Mouse (Mus musculus): ENCODE measurements around the gene Phka1. TPM values are rescaled to one million over a fixed set of nuclear protein-coding genes. Genes with fewer than 3 reads are reported as not detected.

The Phka1 gene
- polyA plus RNA-seq, 1 experiment from 2014 or later: 9.6 TPM

- no peak overlapping the region for H3K27ac ChIP-seq
- 90% methylated on average over 7 of the region's 7 CpGs for WGBS
- no peak overlapping the region for H3K4me3 ChIP-seq
- H3K4me1 ChIP-seq (replicated peaks): no peaks in the 10 kb centered on the region
- no peak overlapping the region for H3K9ac ChIP-seq
- 0 out of 2 replicates have a peak, but pooled peaks cover 3% of the 10 kb centered on the region for H3K36me3 ChIP-seq
- no peaks in the 10 kb centered on the region for H3K9me3 ChIP-seq (replicated peaks)
- H3K4me2 ChIP-seq: no peak overlapping the region
- H3K27me3 ChIP-seq: no peaks in the 10 kb centered on the region
- ATAC-seq (replicated peaks; ENCODE audit: insufficient number of reproducible peaks, insufficient read depth, low FRiP score, low read depth): no peak
Measured at GRCm38 (mm10) chrX:102556906-102557305, 87.1 kb downstream of the Phka1 start.

- whole genome bisulfite sequencing: 59% methylated on average over 4 of the region's 4 CpGs
- ATAC-seq (replicated peaks; ENCODE audit: insufficient number of reproducible peaks, insufficient read depth, low FRiP score, low read depth): no peak
- Histone ChIP-seq H3K9me3 (replicated peaks) (no peaks in the 10 kb centered on the region), H3K9ac (no peak overlapping the region), H3K4me3 (no peak overlapping the region), H3K4me1 (replicated peaks) (peaks cover 3% of the 10 kb centered on the region; the same call in 1 of the 2 replicates), H3K27ac (no peak overlapping the region), H3K27me3 (0 out of 2 replicates have a peak, but pooled peaks cover 6% of the 10 kb centered on the region), H3K4me2 (no peak overlapping the region), H3K36me3 (no peaks in the 10 kb centered on the region)
Measured at GRCm38 (mm10) chrX:102509205-102509604, 134.8 kb downstream of the Phka1 start.

- peak within 1 kb of the TSS; percentile 46 for H3K9ac ChIP-seq
- WGBS: 8% methylated on average over 27 of the region's 27 CpGs
- 0 out of 2 replicates have a peak, but pooled peaks cover 6% of the 10 kb centered on the region for H3K27me3 ChIP-seq
- H3K27ac ChIP-seq: peak within 1 kb of the TSS; percentile 46
- no peaks in the 10 kb centered on the region for H3K9me3 ChIP-seq (replicated peaks)
- ATAC-seq (replicated peaks; ENCODE audit: insufficient number of reproducible peaks, insufficient read depth, low FRiP score, low read depth): peak; percentile 82
- H3K36me3 ChIP-seq: no peaks in the 10 kb centered on the region
- peaks cover 3% of the 10 kb centered on the region; the same call in 1 of the 2 replicates for H3K4me1 ChIP-seq (replicated peaks)
- H3K4me2 ChIP-seq: peak within 1 kb of the TSS; percentile 61
- H3K4me3 ChIP-seq: peak within 1 kb of the TSS; percentile 61
Measured at GRCm38 (mm10) chrX:102504644-102505481, 139.2 kb downstream of the Phka1 start, which contains the start of gene Hdac8. Hdac8 (minus strand) TSS chrX:102505359.

- Histone ChIP-seq H3K4me2 (peak overlapping the region; percentile 61), H3K9me3 (replicated peaks) (no peaks in the 10 kb centered on the region), H3K27me3 (0 out of 2 replicates have a peak, but pooled peaks cover 6% of the 10 kb centered on the region), H3K4me1 (replicated peaks) (peaks cover 3% of the 10 kb centered on the region; the same call in 1 of the 2 replicates), H3K9ac (peak overlapping the region; percentile 46), H3K36me3 (no peaks in the 10 kb centered on the region), H3K27ac (no peak overlapping the region), H3K4me3 (peak overlapping the region; percentile 61)
- 27% methylated on average over 10 of the region's 10 CpGs for WGBS
- no peak for ATAC-seq (replicated peaks; ENCODE audit: insufficient number of reproducible peaks, insufficient read depth, low FRiP score, low read depth)
Measured at GRCm38 (mm10) chrX:102504179-102504578, 139.9 kb downstream of the Phka1 start.

GRCm38 (mm10) chrX:102493992-102494730 lies 149.9 kb downstream of the Phka1 start:
- Histone ChIP-seq H3K27ac (no peak overlapping the region), H3K9ac (no peak overlapping the region), H3K4me2 (no peak overlapping the region), H3K4me1 (replicated peaks) (no peaks in the 10 kb centered on the region), H3K4me3 (no peak overlapping the region), H3K36me3 (no peaks in the 10 kb centered on the region), H3K27me3 (no peaks in the 10 kb centered on the region), H3K9me3 (replicated peaks) (no peaks in the 10 kb centered on the region)
- 55% methylated on average over 6 of the region's 6 CpGs for WGBS
- ATAC-seq (replicated peaks; ENCODE audit: insufficient number of reproducible peaks, insufficient read depth, low FRiP score, low read depth): no peak

- Histone ChIP-seq H3K27me3 (no peaks in the 10 kb centered on the region), H3K9ac (no peak overlapping the region), H3K4me1 (replicated peaks) (no peaks in the 10 kb centered on the region), H3K9me3 (replicated peaks) (no peaks in the 10 kb centered on the region), H3K4me2 (no peak overlapping the region), H3K36me3 (no peaks in the 10 kb centered on the region), H3K4me3 (no peak overlapping the region), H3K27ac (no peak overlapping the region)
- WGBS: 81% methylated on average over 7 of the region's 7 CpGs
- no peak for ATAC-seq (replicated peaks; ENCODE audit: insufficient number of reproducible peaks, insufficient read depth, low FRiP score, low read depth)
Measured at GRCm38 (mm10) chrX:102485575-102485974, 158.5 kb downstream of the Phka1 start.

- no peak for ATAC-seq (replicated peaks; ENCODE audit: insufficient number of reproducible peaks, insufficient read depth, low FRiP score, low read depth)
- no peaks in the 10 kb centered on the region for H3K27me3 ChIP-seq
- no peaks in the 10 kb centered on the region for H3K36me3 ChIP-seq
- no peaks in the 10 kb centered on the region for H3K4me1 ChIP-seq (replicated peaks)
- H3K9me3 ChIP-seq (replicated peaks): no peaks in the 10 kb centered on the region
- WGBS: 55% methylated on average over 4 of the region's 4 CpGs
- H3K4me3 ChIP-seq: no peak overlapping the region
- no peak overlapping the region for H3K27ac ChIP-seq
- no peak overlapping the region for H3K9ac ChIP-seq
- no peak overlapping the region for H3K4me2 ChIP-seq
Measured at GRCm38 (mm10) chrX:102479665-102480064, 164.4 kb downstream of the Phka1 start.

GRCm38 (mm10) chrX:102478965-102479364 lies 165.1 kb downstream of the Phka1 start:
- Histone ChIP-seq H3K27ac (no peak overlapping the region), H3K9me3 (replicated peaks) (no peaks in the 10 kb centered on the region), H3K9ac (no peak overlapping the region), H3K36me3 (no peaks in the 10 kb centered on the region), H3K4me3 (no peak overlapping the region), H3K27me3 (no peaks in the 10 kb centered on the region), H3K4me1 (replicated peaks) (no peaks in the 10 kb centered on the region), H3K4me2 (no peak overlapping the region)
- no peak for ATAC-seq (replicated peaks; ENCODE audit: insufficient number of reproducible peaks, insufficient read depth, low FRiP score, low read depth)
- 24% methylated on average over 4 of the region's 4 CpGs for WGBS

GRCm38 (mm10) chrX:102478481-102478880 lies 165.6 kb downstream of the Phka1 start:
- H3K27ac ChIP-seq: no peak overlapping the region
- no peak overlapping the region for H3K9ac ChIP-seq
- H3K9me3 ChIP-seq (replicated peaks): no peaks in the 10 kb centered on the region
- H3K4me2 ChIP-seq: no peak overlapping the region
- no peaks in the 10 kb centered on the region for H3K4me1 ChIP-seq (replicated peaks)
- no peaks in the 10 kb centered on the region for H3K27me3 ChIP-seq
- no peak overlapping the region for H3K4me3 ChIP-seq
- no peak for ATAC-seq (replicated peaks; ENCODE audit: insufficient number of reproducible peaks, insufficient read depth, low FRiP score, low read depth)
- WGBS: 55% methylated on average over 3 of the region's 3 CpGs
- H3K36me3 ChIP-seq: no peaks in the 10 kb centered on the region

- Histone ChIP-seq H3K27me3 (no peaks in the 10 kb centered on the region), H3K9ac (no peak overlapping the region), H3K4me2 (no peak overlapping the region), H3K9me3 (replicated peaks) (no peaks in the 10 kb centered on the region), H3K36me3 (no peaks in the 10 kb centered on the region), H3K4me3 (no peak overlapping the region), H3K4me1 (replicated peaks) (no peaks in the 10 kb centered on the region), H3K27ac (no peak overlapping the region)
- 28% methylated on average over 3 of the region's 3 CpGs for WGBS
- ATAC-seq (replicated peaks; ENCODE audit: insufficient number of reproducible peaks, insufficient read depth, low FRiP score, low read depth): no peak
Measured at GRCm38 (mm10) chrX:102476784-102477183, 167.3 kb downstream of the Phka1 start.

GRCm38 (mm10) chrX:102475555-102475954 lies 168.5 kb downstream of the Phka1 start:
- Histone ChIP-seq H3K9me3 (replicated peaks) (no peaks in the 10 kb centered on the region), H3K27ac (peak overlapping the region; percentile 62), H3K9ac (no peak overlapping the region), H3K4me3 (no peak overlapping the region), H3K27me3 (no peaks in the 10 kb centered on the region), H3K4me1 (replicated peaks) (no peaks in the 10 kb centered on the region), H3K4me2 (no peak overlapping the region), H3K36me3 (no peaks in the 10 kb centered on the region)
- ATAC-seq (replicated peaks; ENCODE audit: insufficient number of reproducible peaks, insufficient read depth, low FRiP score, low read depth): 0 out of 2 replicates have a peak, but pooled peaks have one; percentile 50
- WGBS: 61% methylated on average over 5 of the region's 5 CpGs

Data from heart, embryonic 15.5 days (tissue).